ENCODE assay signal across 22 mouse cellular contexts in the genomic region with DNA sequence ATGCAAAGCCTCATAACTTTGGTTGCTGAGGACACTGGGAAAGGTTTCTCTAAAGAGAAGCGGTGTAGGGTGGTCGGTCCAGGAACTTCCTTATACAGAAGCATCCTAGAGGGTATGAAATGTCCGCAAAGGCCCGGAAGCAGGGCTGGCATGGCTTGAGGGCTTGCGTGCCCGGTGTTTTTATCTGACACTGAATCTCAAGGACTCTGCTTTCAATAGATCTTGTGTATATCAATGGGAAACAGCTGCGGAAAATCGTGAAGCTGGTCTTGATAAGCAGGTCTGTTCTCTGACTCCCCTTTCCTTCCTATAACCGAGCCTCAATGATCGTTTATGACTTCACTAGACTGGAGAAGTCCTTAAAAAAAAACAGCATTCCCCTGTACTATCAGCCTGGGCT.
DNase-seq lines count a peak whose midpoint lies in the region; ATAC-seq and TF ChIP-seq lines count a peak whose summit lies in the region.
"Had no signal": no experiment of that assay in that cellular context is flagged by ENCODE, and none has a peak within 500 bp of the region (broad histone marks: within the 10 kb centered on the region; RNA-seq: fewer than 3 reads in every experiment).

No protein-coding gene starts in this region.

- no peaks in the 10 kb centered on the region for H3K36me3 ChIP-seq in lung, embryonic 15.5 days
- no peaks in the 10 kb centered on the region for H3K36me3 ChIP-seq in thymus, adult 2 months (ENCODE audit: control insufficient read depth, insufficient read depth, low read length)
- H3K36me3 ChIP-seq in embryonic facial prominence, embryonic 15.5 days: no peaks in the 10 kb centered on the region
- no peaks in the 10 kb centered on the region for H3K36me3 ChIP-seq in stomach, postnatal 0 days (ENCODE audit: control insufficient read depth, insufficient read depth, low read length)
- H3K36me3 ChIP-seq: heart, embryonic 15.5 days; hindbrain, embryonic 10.5 days had no signal

- 0 out of 2 replicates have a peak, but pooled peaks cover 3% of the 10 kb centered on the region for H3K4me1 ChIP-seq in lung, embryonic 15.5 days
- peaks cover 5% of the 10 kb centered on the region for H3K4me1 ChIP-seq in thymus, adult 2 months (replicated peaks; ENCODE audit: control insufficient read depth, insufficient read depth, low read length)
- no peaks in the 10 kb centered on the region for H3K4me1 ChIP-seq in embryonic facial prominence, embryonic 15.5 days
- H3K4me1 ChIP-seq in stomach, postnatal 0 days (replicated peaks; ENCODE audit: control insufficient read depth, insufficient read depth): no peaks in the 10 kb centered on the region
- H3K4me1 ChIP-seq: forebrain, embryonic 13.5 days; heart, embryonic 15.5 days; hindbrain, embryonic 10.5 days had no signal

- H3K9me3 ChIP-seq in lung, embryonic 15.5 days: no peaks in the 10 kb centered on the region
- H3K9me3 ChIP-seq in embryonic facial prominence, embryonic 15.5 days (replicated peaks): no peaks in the 10 kb centered on the region
- H3K9me3 ChIP-seq in stomach, postnatal 0 days (ENCODE audit: control insufficient read depth, low read length): 0 out of 2 replicates have a peak, but pooled peaks cover 3% of the 10 kb centered on the region
- H3K9me3 ChIP-seq: forebrain, embryonic 13.5 days; heart, embryonic 15.5 days; hindbrain, embryonic 10.5 days had no signal

- peak overlapping the region; percentile 16; the same call in 1 of the 2 replicates for H3K4me2 ChIP-seq in lung, embryonic 15.5 days
- H3K4me2 ChIP-seq in embryonic facial prominence, embryonic 15.5 days (replicated peaks): peak overlapping the region; percentile 19; the same call in 1 of the 2 replicates
- peak overlapping the region; percentile 8; the same call in 1 of the 2 replicates for H3K4me2 ChIP-seq in stomach, postnatal 0 days (replicated peaks; ENCODE audit: low read depth)
- H3K4me2 ChIP-seq: forebrain, embryonic 13.5 days; heart, embryonic 11.5 days; heart, embryonic 15.5 days; hindbrain, embryonic 14.5 days had no signal

- WGBS in lung, embryonic 15.5 days: 47% methylated on average over 10 of the region's 10 CpGs
- WGBS in thymus, adult 2 months: 24% methylated on average over 10 of the region's 10 CpGs
- WGBS in embryonic facial prominence, embryonic 15.5 days: 39% methylated on average over 10 of the region's 10 CpGs
- WGBS in stomach, postnatal 0 days: 59% methylated on average over 10 of the region's 10 CpGs

- no peak for DNase-seq in lung, postnatal 36 days
- DNase-seq in thymus, adult 2 months: no peak
- DNase-seq in thymus, postnatal 4 days: no peak
- no peak for DNase-seq in stomach, postnatal 0 days (ENCODE audit: low spot score)
- no peak for DNase-seq in adrenal gland, postnatal 10 days
- no peak for DNase-seq in frontal cortex, adult 2 months (ENCODE audit: extremely low spot score in 1 of 2, low spot score in 1 of 2)
- DNase-seq: adrenal gland, postnatal 14 days; cerebellum, adult 11-12 months; cerebellum, adult 9-10 months; cerebellum, postnatal 25 days; forebrain, postnatal 0 days; gastrocnemius, adult 2 months; gastrocnemius, postnatal 25 days; heart, adult 18-20 months; heart, postnatal 14 days had no signal

- H3K9ac ChIP-seq in lung, embryonic 15.5 days: no peak overlapping the region
- H3K9ac ChIP-seq in embryonic facial prominence, embryonic 15.5 days: no peak overlapping the region
- H3K9ac ChIP-seq in stomach, postnatal 0 days (ENCODE audit: low read length): no peak overlapping the region
- H3K9ac ChIP-seq: forebrain, embryonic 13.5 days; forebrain, postnatal 0 days; heart, embryonic 15.5 days; hindbrain, embryonic 14.5 days had no signal

- peak overlapping the region; percentile 45; the same call in 1 of the 2 replicates for H3K27ac ChIP-seq in lung, embryonic 15.5 days
- no peak overlapping the region for H3K27ac ChIP-seq in thymus, adult 2 months (ENCODE audit: control insufficient read depth, insufficient read depth, low read length)
- H3K27ac ChIP-seq in embryonic facial prominence, embryonic 15.5 days (replicated peaks): no peak overlapping the region
- no peak overlapping the region for H3K27ac ChIP-seq in stomach, postnatal 0 days (replicated peaks)
- H3K27ac ChIP-seq: forebrain, embryonic 13.5 days; gastrocnemius, adult 2 months; heart, embryonic 15.5 days; hindbrain, embryonic 10.5 days; hindbrain, embryonic 14.5 days had no signal

- ATAC-seq in lung, embryonic 15.5 days (ENCODE audit: borderline replicate concordance, extremely low read depth, low FRiP score, low TSS enrichment): no peak
- ATAC-seq in embryonic facial prominence, embryonic 15.5 days (ENCODE audit: insufficient number of reproducible peaks, low FRiP score, low TSS enrichment, low read depth): no peak
- no peak for ATAC-seq in stomach, postnatal 0 days (ENCODE audit: low FRiP score, low TSS enrichment)
- ATAC-seq: forebrain, embryonic 13.5 days; forebrain, postnatal 0 days had no signal

- no peak overlapping the region for H3K4me3 ChIP-seq in lung, embryonic 15.5 days
- peak overlapping the region; percentile 5; the same call in 1 of the 2 replicates for H3K4me3 ChIP-seq in thymus, adult 2 months (ENCODE audit: control insufficient read depth, insufficient read depth, low read length)
- H3K4me3 ChIP-seq in embryonic facial prominence, embryonic 15.5 days (replicated peaks): no peak overlapping the region
- H3K4me3 ChIP-seq in stomach, postnatal 0 days (ENCODE audit: low read depth, low read length): no peak overlapping the region
- H3K4me3 ChIP-seq: forebrain, embryonic 13.5 days; gastrocnemius, adult 2 months; heart, embryonic 15.5 days; hindbrain, embryonic 10.5 days had no signal

- TF ChIP-seq POLR2A in thymus, adult 2 months (IDR thresholded peaks at IDR 0.05; ENCODE audit: control insufficient read depth, extremely low read depth, insufficient read depth, low read length, poor library complexity): no peak

- no peaks in the 10 kb centered on the region for H3K27me3 ChIP-seq in lung, embryonic 15.5 days
- H3K27me3 ChIP-seq in thymus, adult 2 months (ENCODE audit: control insufficient read depth, insufficient read depth, low read length): no peaks in the 10 kb centered on the region
- H3K27me3 ChIP-seq in embryonic facial prominence, embryonic 15.5 days: no peaks in the 10 kb centered on the region
- no peaks in the 10 kb centered on the region for H3K27me3 ChIP-seq in stomach, postnatal 0 days (ENCODE audit: control insufficient read depth, insufficient read depth, low read length)
- H3K27me3 ChIP-seq: forebrain, embryonic 13.5 days; heart, embryonic 15.5 days had no signal

- no peak for TF ChIP-seq EP300 in stomach, postnatal 0 days (optimal IDR thresholded peaks at IDR 0.05)

- no peak for TF ChIP-seq CTCF in thymus, adult 2 months (IDR thresholded peaks at IDR 0.05; ENCODE audit: borderline replicate concordance, control insufficient read depth, extremely low read depth, insufficient read depth, low read length, poor library complexity)
- no peak for TF ChIP-seq CTCF in stomach, postnatal 0 days (IDR thresholded peaks at IDR 0.05; ENCODE audit: low read depth)
